Mouse (Mus musculus) E14TG2a.4 (cell line): Measurements from ENCODE around the gene Dner.

Source experiments
- CTCF ChIP-seq: conservative IDR thresholded peaks from 2 replicates; pipeline ENCODE4 v1.5.1; 2014; ENCODE audit warnings: low read length
- NANOG ChIP-seq: IDR thresholded peaks from 2 replicates; pipeline ENCODE4 v1.6.1; 2014; ENCODE audit warnings: borderline replicate concordance, low read length, mixed read lengths
- POU5F1 ChIP-seq: IDR thresholded peaks from 2 replicates; pipeline ENCODE4 v1.6.1; 2014; ENCODE audit warnings: low read length, borderline replicate concordance

GRCm38 (mm10) chr1:84418511-84418910 lies 277.5 kb downstream of the Dner start:
- no peak for TF ChIP-seq CTCF
- no peak for TF ChIP-seq NANOG
- no peak for TF ChIP-seq POU5F1
